Mouse (Mus musculus): Measurements from ENCODE around the gene Kremen1.

Gene Kremen1

GRCm38 (mm10) chr11:5215401-5216187 lies 45.8 kb downstream of the Kremen1 start:
- no peak for DNase-seq (ENCODE audit: low spot score in 2 of 2)

DNA sequence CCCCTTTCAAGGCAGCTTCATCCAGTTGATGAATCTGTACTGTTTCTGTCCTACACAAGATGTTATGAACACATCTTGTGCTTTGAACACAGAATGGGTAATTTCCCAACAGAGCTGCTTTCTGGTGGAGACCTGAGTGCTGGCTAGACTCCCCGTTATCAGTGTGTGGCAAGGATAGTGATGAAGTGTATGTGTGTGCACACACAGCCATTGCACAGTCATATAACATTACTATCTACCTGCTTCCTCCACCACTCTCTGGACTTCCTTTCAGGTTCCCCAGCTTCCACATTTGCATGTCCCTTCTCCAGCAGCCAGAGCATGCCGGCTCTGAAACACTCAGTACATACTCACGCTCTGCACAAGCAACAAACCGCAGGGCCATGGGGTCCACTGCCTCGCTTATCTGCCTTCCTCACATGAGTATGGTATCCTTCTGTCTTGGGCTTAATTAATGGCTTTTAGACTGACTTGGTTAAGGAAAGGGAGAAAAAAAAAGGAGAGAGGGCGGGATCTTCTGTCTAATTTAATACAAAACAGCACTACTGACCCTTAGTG lies 46.8 kb downstream of the Kremen1 start:
- DNase-seq (ENCODE audit: low spot score in 2 of 2), result no peak

- no peak for DNase-seq (ENCODE audit: low spot score in 2 of 2)
Measured at GRCm38 (mm10) chr11:5203054-5203453, 58.3 kb downstream of the Kremen1 start.

DNA sequence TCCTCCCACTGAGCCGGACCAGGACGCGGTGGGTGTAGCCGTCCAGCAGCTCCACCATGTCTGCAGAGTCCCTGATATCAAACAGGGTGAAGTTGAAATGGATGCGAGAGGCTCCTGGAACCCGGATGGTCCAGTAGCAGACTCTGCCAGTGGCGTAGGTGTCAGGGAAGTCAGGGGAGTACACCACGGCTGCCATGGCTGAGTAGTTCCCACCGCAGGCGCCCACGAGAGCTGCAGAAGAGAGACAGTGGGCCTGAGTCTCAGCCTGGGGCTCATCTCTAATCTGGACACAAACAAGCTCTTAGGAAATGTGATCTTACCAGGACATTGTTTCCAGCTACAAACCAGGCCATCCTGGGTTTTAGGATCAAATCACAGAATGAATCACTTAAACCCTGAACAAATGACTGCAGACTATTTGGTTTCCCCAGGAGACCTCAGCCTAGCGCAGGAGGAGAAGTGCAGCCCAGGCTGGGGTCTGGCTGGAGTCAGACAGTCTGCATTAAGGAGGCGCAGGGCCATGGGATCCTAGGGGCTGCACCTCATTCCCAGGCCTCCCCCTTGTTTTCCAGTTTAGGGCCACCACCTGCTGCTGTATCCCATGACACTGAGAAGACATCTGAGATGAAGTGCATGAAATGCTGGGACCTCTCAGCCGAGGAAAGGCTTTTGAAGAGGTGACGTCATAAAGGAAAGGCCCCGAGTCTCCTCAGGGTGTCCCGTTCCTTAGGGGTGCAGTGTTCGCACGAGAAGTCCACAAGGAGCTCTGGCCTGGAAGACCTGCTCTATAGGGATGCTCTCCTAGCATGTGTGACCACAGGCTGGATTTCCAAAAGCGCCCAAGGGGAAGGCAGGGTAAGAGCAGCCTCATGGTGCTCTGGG lies 59.3 kb downstream of the Kremen1 start:
- DNase-seq (ENCODE audit: low spot score in 2 of 2), result no peak

GRCm38 (mm10) chr11:5199879-5200278 lies 61.5 kb downstream of the Kremen1 start:
- no peak for DNase-seq (ENCODE audit: low spot score in 2 of 2)

DNA sequence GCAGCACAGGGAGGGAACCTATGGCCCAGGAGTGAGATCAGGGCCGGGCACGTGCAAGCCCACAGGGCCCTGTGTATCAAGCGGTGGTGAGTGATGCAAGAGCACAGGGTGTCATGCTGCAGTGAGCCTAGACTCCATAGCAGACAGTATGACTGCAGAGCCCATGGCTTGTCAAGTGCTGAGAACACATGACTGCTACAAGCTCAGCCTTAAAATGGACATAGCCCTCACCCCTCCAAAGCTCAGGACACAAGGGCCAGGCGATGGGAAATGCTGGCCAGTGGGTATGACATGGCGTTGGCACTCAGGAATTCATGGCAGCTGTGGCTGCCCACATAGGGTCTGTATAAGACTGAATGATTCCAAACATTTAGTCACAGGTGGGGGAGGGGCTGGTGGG lies 64.3 kb downstream of the Kremen1 start:
- DNase-seq (ENCODE audit: low spot score in 2 of 2), result no peak

GRCm38 (mm10) chr11:5196583-5196982 lies 64.8 kb downstream of the Kremen1 start:
- no peak for DNase-seq (ENCODE audit: low spot score in 2 of 2)

DNA sequence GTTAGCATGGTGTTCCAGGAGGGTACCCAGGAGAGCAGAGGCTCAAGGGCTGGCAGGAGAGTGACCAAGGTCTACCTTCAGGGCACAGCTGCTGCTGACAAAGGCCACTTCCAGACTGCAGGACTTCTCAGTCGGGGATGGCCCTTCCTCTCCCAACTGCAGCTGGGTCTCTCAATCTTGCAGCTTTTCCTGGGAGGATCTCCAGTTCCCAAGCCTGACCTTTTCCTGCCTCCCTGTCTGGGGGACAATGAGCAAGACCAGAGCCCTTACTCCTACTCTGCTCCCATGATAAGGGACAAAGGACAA lies 67.8 kb downstream of the Kremen1 start:
- DNase-seq (ENCODE audit: low spot score in 2 of 2), result no peak

- DNase-seq (ENCODE audit: low spot score in 2 of 2), result no peak
Measured at GRCm38 (mm10) chr11:5192840-5193575, 68.3 kb downstream of the Kremen1 start.

- DNase-seq (ENCODE audit: low spot score in 2 of 2), result no peak
Measured at GRCm38 (mm10) chr11:5192084-5192516, 69.3 kb downstream of the Kremen1 start.

- DNase-seq (ENCODE audit: low spot score in 2 of 2), result no peak
Measured at GRCm38 (mm10) chr11:5189239-5189933, 72.0 kb downstream of the Kremen1 start.

- DNase-seq (ENCODE audit: low spot score in 2 of 2), result no peak
Measured at GRCm38 (mm10) chr11:5188170-5188569, 73.2 kb downstream of the Kremen1 start.

DNA sequence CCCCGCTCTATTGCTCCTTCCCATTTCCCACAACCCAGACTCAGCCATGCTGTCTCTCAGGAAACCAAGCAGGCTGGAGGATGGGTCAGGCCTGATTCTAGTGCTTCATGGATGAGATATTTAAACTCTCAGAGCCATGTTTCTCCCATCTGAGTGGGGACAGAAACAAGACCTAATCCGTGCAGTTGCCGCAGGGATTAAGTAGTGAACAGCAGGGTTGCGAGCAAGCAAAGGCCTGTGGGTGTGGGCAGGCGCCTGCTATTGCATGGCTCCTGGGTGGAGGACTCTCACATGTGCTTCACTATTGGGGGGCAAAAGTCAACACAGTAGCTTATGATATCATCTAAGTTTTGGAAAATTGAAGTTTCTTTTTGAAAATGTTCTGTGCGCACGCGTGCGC lies 76.5 kb downstream of the Kremen1 start:
- DNase-seq (ENCODE audit: low spot score in 2 of 2), result no peak

DNA sequence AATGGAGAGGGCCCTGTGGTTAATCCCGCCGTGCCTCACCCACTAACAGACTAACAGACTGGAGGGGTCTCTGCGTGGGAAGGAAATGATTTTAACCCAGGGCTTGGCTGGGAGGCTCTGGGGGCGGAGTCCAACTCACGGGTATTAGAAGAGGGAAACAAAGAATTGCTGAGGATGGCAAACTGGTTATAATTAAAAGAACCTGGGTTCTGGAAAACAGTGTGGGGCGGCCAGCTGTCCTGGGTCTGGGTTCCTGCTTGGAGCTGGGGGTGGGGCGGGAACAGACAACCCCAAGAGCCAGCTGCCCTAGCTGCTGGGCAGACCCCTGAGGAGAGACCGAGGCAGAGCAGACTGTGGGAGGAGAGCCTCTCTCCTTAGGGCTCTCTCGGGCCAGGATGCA lies 77.1 kb downstream of the Kremen1 start:
- DNase-seq (ENCODE audit: low spot score in 2 of 2), result no peak

GRCm38 (mm10) chr11:5182870-5183269 lies 78.5 kb downstream of the Kremen1 start:
- no peak for DNase-seq (ENCODE audit: low spot score in 2 of 2)

DNA sequence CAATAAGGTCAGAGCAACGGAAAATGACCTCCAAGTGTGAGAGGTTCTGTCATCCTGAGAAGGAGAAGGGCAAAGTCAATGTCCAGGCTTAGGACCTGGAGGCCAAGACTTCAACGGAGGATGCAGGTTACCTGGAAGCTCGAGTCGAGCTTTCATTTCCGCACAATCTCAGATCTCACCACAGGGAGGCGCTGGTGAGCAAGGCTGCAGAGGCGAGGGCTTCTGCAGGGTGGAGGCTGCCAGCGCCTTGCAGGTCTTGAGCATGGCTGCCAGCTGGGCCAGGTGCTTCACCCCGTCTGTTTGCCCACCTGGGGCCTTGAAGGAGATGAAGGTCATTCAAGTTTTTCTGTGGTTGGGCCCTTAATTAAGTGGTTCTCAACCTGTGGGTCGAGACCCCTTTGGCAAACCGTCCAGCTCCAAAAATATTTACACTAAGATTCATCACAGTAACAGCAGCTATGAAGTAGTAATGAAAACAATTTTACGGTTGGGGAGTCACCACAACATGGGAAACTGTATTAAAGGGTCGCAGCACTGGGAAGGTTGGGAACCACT lies 79.4 kb downstream of the Kremen1 start:
- DNase-seq (ENCODE audit: low spot score in 2 of 2), result peak; percentile 69 to 71

DNA sequence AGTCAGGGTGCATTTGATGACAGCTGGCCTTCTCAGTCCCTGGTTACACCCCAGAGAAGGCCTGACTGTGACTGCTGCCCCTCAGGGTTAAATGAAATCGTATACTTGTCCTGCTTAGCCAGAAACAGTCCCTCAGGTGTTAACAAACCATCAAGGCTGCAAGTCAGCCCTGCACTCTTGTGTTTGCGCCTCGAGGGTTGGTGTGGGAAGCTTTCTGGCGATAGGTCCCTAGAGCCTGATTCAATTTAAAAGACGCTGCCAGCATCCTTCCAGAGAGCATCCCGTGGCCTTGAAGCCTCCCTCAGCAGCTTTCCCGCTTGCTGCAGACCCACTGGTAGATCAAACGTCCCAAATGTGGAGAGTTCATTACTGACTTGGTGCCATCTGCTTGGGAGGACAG lies 82.0 kb downstream of the Kremen1 start:
- no peak for DNase-seq (ENCODE audit: low spot score in 2 of 2)

GRCm38 (mm10) chr11:5177171-5177570 lies 84.2 kb downstream of the Kremen1 start:
- no peak for DNase-seq (ENCODE audit: low spot score in 2 of 2)

DNA sequence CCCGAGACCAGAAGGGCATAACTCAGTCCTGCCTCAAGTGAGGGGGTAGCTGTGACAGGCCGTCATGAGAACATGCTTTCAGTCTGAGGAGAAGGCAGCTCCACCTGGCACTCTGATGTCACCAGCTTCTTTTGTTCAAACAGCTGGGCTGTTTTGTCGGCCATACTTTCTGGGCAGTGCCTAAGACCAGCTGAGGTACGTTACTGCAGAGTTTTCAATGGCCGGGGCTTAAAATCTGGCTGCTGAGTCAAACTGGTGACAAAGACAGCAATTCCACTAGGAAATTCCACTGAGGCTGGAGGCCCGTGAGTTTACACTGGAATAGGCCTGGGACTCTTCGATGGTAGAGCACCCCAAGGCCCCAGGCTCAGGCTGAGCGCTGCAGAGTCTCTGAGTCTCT lies 84.7 kb downstream of the Kremen1 start:
- DNase-seq (ENCODE audit: low spot score in 2 of 2), result no peak

GRCm38 (mm10) chr11:5175866-5176265 lies 85.5 kb downstream of the Kremen1 start:
- no peak for DNase-seq (ENCODE audit: low spot score in 2 of 2)

GRCm38 (mm10) chr11:5175141-5175540 lies 86.2 kb downstream of the Kremen1 start:
- no peak for DNase-seq (ENCODE audit: low spot score in 2 of 2)
